Mouse (Mus musculus) gastrocnemius, postnatal 10 days (tissue): Measurements from ENCODE around the gene Map4k3. TPM values are rescaled to one million over a fixed set of nuclear protein-coding genes. Genes with fewer than 3 reads are reported as not detected.
"Not testable (repeated sequence)": the region's sequence is repeated elsewhere in the genome, so short reads cannot be mapped to it uniquely, and the experiment has no call there.

Experiments used
- DNase-seq: peaks from one replicate; pipeline ENCODE4 v3.0.0; 2021; ENCODE audit warnings: mixed read lengths
- total RNA-seq, 2 experiments: library from RNA; stranded (reverse); gene quantifications; 2 replicates each; pipeline ENCODE4 v1.2.3; 2021

The Map4k3 gene
- total RNA-seq, 2 experiments from 2014 or later = 21.8 to 28.5 TPM

DNA sequence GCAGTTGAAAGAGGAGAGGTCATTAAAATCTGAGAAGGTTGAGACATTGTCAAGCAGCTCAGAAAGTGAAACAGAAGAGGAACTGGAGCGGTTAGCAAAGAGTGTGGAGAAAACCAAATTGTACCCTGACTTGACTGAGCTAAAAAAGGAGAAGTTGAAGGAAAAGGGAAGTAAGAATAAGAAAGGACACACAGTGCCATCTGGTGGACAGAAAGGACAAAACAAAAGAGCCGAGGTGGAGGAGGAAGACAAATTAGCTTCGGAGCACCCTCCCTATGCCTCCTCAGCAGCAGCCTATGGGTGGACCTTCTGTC lies 163.7 kb downstream of the Map4k3 start:
- no peak for DNase-seq

- DNase-seq = not testable (repeated sequence)
Measured at GRCm38 (mm10) chr17:80563762-80564610, 164.3 kb downstream of the Map4k3 start.

- DNase-seq = no peak
Measured at GRCm38 (mm10) chr17:80562792-80563191, 165.5 kb downstream of the Map4k3 start.

- peak; percentile 66 for DNase-seq
Measured at GRCm38 (mm10) chr17:80560669-80561401, 167.4 kb downstream of the Map4k3 start.

DNA sequence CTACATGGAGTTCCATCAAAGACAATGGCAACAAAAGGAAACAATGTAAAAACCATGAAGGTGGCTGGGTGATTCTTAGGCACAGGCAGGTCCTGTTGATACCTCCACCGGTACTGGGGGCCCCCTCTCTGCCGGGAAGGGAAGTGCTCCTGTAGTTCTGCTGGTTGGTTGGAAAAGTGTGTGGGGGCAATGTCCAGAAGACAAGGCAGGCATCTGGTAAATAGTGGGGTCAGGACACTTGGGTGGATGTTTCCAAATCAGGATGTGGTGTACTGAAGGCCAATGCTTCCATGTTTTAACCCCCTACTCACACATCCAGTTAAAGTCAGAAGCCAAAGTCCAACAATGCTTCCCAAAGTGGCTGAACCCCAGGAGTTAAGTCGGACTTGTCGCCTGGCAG lies 168.5 kb downstream of the Map4k3 start:
- no peak for DNase-seq

DNA sequence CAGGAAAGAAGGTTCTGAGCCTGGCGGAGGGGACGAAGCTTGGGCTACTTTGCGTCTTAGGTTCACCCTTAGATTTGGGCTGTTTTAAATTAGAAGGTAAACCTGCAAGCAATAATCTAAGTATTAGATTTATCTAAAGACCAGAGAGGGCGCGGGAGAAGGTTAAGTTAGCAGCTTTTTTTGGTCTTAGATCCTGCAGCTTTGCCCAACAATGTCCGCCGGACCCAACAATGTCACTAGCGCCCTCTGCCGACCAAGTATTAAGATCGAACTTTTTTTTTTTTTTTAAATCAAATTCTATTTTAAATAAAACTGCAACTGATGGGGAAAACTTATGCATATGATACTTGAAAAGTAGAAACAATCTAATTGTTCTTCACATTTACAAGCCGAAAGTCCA lies 169.2 kb downstream of the Map4k3 start:
- peak; percentile 60 for DNase-seq

DNA sequence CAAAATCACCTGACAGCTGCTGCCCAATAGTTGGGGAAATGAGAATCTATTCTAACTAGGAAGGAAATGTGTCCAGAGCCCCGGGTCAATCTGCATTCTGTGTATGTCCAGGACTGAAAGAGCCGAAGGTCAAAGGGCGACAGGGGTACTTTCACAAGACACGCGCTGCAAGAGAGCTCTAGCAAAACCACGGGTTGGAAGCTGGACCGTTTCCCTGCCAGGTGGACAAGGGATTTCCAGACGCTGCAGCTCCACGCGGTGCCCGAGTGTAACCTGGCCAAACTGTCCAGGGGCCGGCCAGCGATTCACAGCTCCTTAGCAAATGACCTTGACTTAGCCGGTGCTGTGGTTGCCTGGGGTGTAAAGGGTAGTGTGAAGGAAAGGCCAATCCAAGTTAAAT lies 169.7 kb downstream of the Map4k3 start:
- DNase-seq = no peak

- DNase-seq = no peak
Measured at GRCm38 (mm10) chr17:80557461-80557860, 170.8 kb downstream of the Map4k3 start.

DNA sequence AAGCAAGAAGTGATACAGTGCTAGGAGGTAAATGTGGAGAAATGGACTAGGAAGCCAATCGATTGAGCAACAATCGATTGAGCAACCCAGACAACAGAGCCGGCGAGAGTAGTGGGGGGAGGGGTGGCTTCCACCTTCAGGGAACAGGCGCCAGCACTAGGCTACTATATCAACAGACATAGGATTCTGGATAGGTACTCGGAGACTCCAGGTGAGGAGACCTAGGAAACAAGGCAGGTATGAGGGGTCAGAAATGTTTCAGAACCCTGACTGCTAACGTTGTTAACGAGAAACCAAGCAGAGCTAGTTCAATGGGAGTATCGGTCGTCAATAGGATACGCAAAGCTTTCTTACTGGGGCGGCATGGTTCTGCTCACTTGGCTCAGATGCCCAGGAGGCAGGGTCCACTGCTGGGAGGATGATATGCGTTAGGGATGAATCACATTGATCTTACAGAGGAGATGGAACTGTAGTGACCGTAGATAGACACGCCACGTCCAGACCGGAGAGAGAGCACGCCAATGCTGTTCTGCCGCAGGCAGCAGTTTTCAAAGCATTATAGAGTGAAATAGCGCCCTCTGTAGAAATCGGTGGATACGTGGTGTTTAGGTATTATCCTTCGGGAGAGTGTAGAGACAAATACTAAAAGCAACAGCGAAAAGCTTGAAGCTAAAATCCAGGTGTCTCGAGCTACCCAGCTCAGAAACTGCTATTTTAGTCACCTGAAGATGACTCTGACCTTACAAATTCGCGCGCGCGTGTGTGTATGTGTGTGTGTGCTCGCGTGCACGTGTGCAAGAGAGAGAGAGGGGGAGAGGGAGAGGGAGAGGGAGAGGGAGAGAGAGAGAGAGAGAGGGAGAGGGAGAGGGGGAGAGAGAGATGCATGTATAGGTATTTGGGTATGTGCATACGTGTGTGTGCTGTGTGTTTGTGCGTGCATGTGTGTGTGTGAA lies 174.7 kb downstream of the Map4k3 start:
- DNase-seq = peak; percentile 63

- DNase-seq = no peak
Measured at GRCm38 (mm10) chr17:80552653-80553052, 175.6 kb downstream of the Map4k3 start.

DNA sequence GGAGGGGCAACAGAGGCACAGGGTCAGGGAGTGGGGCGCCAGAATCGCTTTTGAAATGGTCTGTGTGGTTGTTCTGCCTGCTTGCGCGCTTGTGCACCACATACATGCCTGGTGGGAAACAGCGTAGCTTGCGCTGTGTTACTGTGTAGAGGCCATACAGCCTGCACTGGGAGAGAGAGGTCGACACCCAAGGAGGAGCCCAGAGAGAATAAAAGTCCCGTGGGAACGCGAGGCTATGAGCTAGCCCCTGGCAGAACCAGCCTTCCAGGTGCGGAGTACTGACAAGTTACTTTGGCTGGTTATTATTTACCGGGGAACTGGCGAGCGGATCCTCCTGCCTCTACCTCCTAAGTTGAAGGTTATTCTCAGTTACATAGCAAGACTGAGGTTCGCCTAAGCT lies 177.3 kb downstream of the Map4k3 start:
- DNase-seq = no peak

- no peak for DNase-seq
Measured at GRCm38 (mm10) chr17:80546846-80547245, 181.4 kb downstream of the Map4k3 start.

GRCm38 (mm10) chr17:80546227-80546626 lies 182.1 kb downstream of the Map4k3 start:
- no peak for DNase-seq

GRCm38 (mm10) chr17:80543646-80544045 lies 184.6 kb downstream of the Map4k3 start:
- no peak for DNase-seq

GRCm38 (mm10) chr17:80537136-80537535 lies 191.1 kb downstream of the Map4k3 start:
- no peak for DNase-seq

DNA sequence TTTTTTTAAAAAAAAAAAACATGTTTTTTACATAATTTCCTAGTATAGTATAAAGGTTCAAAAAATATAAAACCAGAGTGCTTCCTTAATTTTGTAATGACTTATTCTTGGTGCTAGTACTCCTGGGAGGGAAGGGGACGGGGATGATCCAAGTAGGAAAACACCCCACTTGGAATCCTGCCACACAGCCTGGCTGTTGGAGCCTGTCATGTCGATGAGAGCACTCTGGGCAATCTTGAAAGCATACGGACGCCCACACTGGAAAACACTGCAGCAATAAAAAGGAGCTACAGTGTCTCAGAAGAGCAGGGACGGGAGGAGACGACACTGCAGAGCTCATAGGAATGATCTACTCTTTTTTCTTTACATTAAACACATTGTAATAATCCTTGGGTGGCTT lies 192.7 kb downstream of the Map4k3 start:
- no peak for DNase-seq

DNA sequence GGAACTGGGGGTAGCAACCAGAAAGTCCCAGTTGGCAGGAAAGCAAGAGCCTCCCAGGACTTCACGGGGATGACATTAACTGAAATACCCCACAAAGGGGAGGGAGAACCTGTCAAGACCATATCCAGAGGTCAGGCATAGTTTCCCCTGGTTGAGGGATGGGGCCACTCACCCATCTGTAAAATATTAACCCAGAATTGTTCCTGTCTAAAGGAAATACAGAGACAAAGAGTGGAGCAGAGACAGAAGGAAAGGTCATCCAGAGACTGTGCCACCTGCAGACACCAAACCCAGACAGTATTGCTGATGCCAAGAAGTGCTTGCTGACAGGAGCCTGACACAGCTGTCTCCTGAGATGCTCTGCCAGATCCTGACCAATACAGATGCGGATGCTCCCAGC lies 196.9 kb downstream of the Map4k3 start:
- not testable (repeated sequence) for DNase-seq

Other genes starting within 250 kb of the Map4k3 start
- gene Sos1, start 248.0 kb downstream of the Map4k3 start, total RNA-seq = 10 to 100 TPM; 14.4 to 17.6 TPM
- gene Cdkl4, start 150.7 kb downstream of the Map4k3 start, total RNA-seq = under 1 TPM; 0.09 to 0.14 TPM
- 1 to 10 TPM; 1.6 to 1.7 TPM for gene Tmem178, start 216.1 kb upstream of the Map4k3 start, total RNA-seq